Mouse (Mus musculus) erythroblast, adult 5-6 weeks (primary cell): ENCODE results near the gene Srsf2. TPM values are rescaled to one million over a fixed set of nuclear protein-coding genes. Genes with fewer than 3 reads are reported as not detected.

Experiments
- ATAC-seq: replicated peaks from 2 replicates; pipeline ENCODE4 v1.8.0; 2016; ENCODE audit warnings: moderate number of reproducible peaks, mild to moderate bottlenecking, moderate TSS enrichment, inconsistent platforms; ENCODE audit not compliant: poor library complexity, low FRiP score, severe bottlenecking
- total RNA-seq, 2 experiments: library from RNA; stranded (forward) in 1 of 2; stranded (reverse) in 1 of 2; fragments of 150-400 nt in 1 of 2; fragments of 200-764, 138-1000 nt in 1 of 2; gene quantifications; 2 replicates each; pipeline versions ENCODE4 v1.2.3 to v1.2.4; 2015 to 2017; ENCODE audit warnings: low replicate concordance in 2 of 2

The Srsf2 gene
- total RNA-seq, 2 experiments from 2014 or later, result 120 to 417 TPM

GRCm38 (mm10) chr11:116812793-116813529 lies 39.9 kb downstream of the Srsf2 start:
- no peak for ATAC-seq

GRCm38 (mm10) chr11:116810983-116811901 lies 41.7 kb downstream of the Srsf2 start:
- ATAC-seq, result no peak

- no peak for ATAC-seq
These were observed 42.4 kb downstream of the Srsf2 start for GRCm38 (mm10) chr11:116810528-116810927.

DNA sequence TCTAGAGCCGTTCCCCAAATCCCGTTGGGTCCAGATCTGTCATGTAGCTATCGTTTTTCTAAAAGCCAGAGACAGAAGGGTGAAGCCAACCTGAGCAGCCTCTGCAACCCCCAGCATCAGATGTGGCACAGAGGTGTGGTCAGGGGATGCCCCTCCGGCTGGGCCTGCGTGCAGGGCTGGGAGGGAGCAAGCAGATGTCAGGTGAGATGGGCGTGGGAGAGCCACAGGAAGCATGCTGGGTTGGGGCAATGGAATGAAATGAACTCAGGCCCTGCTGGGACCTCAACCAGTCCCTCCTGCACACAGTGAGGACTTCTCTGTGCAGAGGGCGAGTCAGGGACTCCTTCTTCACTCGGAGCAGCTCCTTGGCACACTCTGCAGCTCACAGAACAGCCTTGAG lies 43.4 kb downstream of the Srsf2 start:
- ATAC-seq, result no peak

DNA sequence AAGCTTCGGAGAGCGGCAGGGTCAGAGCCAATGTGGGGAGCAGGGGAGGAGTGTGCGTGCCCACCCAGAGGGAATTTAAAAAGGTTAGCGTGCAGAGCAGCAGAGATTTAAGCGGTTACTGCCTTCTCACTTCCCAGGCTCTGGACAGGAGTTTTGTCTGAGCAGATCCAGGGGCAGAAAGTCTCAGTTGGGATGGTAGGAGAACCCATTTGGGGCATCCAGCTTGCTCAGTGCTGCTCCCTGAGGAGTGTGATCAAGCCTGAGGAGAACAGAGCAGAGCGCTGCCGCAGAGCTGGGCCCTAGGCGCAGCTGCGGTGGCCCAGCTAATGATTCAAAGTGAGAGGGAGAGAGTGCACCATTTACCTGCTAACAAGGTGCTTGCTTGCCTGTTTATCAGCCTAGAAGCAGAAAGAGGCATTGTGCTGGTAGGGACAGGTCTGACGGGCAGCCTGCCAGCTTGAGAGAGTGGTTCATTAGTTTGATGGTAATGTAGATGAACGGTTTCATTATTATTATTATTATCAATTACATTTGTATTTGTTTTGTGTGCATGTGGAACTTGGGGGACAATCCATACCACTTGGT lies 44.0 kb downstream of the Srsf2 start:
- no peak for ATAC-seq

GRCm38 (mm10) chr11:116807938-116808606 lies 44.8 kb downstream of the Srsf2 start:
- ATAC-seq, result peak; percentile 66

- no peak for ATAC-seq
These were observed 45.4 kb downstream of the Srsf2 start for GRCm38 (mm10) chr11:116807526-116807925.

GRCm38 (mm10) chr11:116807116-116807515 lies 45.8 kb downstream of the Srsf2 start:
- ATAC-seq, result no peak

DNA sequence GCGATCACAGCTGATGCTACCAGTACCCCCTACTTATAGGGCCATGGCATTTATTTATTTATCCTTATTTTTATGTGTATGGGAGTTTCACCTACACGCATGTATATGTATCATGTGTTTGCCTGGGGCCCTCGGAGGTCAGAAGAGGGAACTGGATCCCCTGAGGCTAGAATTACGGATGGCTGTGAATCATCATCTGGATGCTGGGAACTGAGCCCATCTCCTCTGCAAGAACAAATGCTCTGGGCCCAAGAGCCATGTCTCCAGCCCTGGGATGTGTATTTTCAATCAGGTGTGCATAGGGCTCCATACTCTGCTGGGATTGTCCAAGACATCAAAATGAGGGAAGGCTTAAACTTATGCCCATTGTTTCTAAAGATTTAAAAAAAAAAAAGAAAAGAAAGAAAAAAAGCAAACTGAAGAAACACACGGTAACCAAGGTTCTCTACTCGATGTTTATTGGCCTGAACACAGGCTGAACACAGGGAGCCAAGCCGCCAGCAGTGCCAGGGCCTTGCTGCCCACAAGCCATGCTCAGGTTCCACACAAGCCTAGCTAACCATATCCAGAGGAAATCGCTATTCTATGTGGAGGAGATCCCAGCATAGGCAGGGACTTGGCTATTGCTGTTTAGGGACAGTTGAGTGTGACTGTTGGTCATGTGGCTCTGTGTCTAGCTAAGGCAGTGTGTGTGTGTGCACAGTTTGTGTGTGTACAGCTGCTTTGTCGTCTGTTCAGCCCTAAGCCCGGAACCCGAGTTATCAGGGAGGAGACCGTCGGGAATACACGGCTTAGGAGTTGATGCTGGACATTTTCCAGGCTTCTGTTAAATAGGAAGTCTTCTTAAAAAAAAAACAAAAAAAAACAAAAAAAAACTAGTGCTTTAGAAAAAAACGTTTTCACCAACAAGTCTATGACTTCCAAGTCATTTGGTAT lies 46.5 kb downstream of the Srsf2 start:
- no peak for ATAC-seq

GRCm38 (mm10) chr11:116802709-116803108 lies 50.2 kb downstream of the Srsf2 start:
- no peak for ATAC-seq

DNA sequence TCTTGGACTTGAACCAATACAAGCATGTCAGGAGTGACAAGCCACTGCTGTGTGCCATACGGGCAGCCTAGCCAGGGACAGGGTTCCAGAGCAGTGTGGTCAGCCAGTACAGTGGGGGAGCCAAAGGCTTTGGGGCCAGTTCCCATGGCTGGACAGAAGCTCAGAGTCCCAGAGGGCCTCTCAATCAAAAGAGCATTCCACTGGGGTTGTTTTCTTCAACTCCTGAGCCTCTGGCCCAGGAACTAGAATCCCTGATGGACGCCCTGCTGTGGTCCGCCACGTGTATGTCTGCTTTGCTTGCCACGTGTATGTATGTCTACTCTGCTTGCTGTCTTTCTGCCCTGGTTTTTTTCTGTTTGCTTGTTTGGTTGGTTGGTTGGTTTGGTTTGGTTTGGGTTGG lies 51.8 kb downstream of the Srsf2 start:
- no peak for ATAC-seq

Other genes starting within 250 kb of the Srsf2 start
- 2.3 and 5.0 TPM in 2 replicates for gene Rhbdf2, start 226.1 kb downstream of the Srsf2 start, total RNA-seq (2015; ENCODE audit: low replicate concordance)
- 2.8 and 3.2 TPM in 2 replicates for gene Rhbdf2, start 226.1 kb downstream of the Srsf2 start, total RNA-seq (2017; ENCODE audit: low replicate concordance)
- gene Prcd, start 199.6 kb downstream of the Srsf2 start, total RNA-seq (2015; ENCODE audit: low replicate concordance), result not detected in 2 replicates
- not detected in 2 replicates for gene Prcd, start 199.6 kb downstream of the Srsf2 start, total RNA-seq (2017; ENCODE audit: low replicate concordance)
- gene Cygb, start 198.8 kb downstream of the Srsf2 start, total RNA-seq (2015; ENCODE audit: low replicate concordance), result not detected in 2 replicates
- not detected in 2 replicates for gene Cygb, start 198.8 kb downstream of the Srsf2 start, total RNA-seq (2017; ENCODE audit: low replicate concordance)
- gene St6galnac1, start 77.6 kb downstream of the Srsf2 start, total RNA-seq (2015; ENCODE audit: low replicate concordance), result not detected in 2 replicates
- not detected in 2 replicates for gene St6galnac1, start 77.6 kb downstream of the Srsf2 start, total RNA-seq (2017; ENCODE audit: low replicate concordance)
- gene Mxra7, start 25.0 kb downstream of the Srsf2 start, total RNA-seq (2015; ENCODE audit: low replicate concordance), result 4.2 TPM in 1 of 2 replicates, not detected in the other
- gene Mxra7, start 25.0 kb downstream of the Srsf2 start, total RNA-seq (2017; ENCODE audit: low replicate concordance), result not detected in 2 replicates
- 11.3 and 11.5 TPM in 2 replicates for gene Mettl23, start 9.8 kb downstream of the Srsf2 start, total RNA-seq (2015; ENCODE audit: low replicate concordance)
- 5.4 and 15.1 TPM in 2 replicates for gene Mettl23, start 9.8 kb downstream of the Srsf2 start, total RNA-seq (2017; ENCODE audit: low replicate concordance)
- gene Jmjd6, start 9.6 kb downstream of the Srsf2 start, total RNA-seq (2015; ENCODE audit: low replicate concordance), result 12.5 and 24.2 TPM in 2 replicates
- gene Jmjd6, start 9.6 kb downstream of the Srsf2 start, total RNA-seq (2017; ENCODE audit: low replicate concordance), result 10.7 and 13.9 TPM in 2 replicates
- gene Mfsd11, start 654 bp downstream of the Srsf2 start, total RNA-seq (2015; ENCODE audit: low replicate concordance), result 9.2 and 35.0 TPM in 2 replicates
- 3.4 and 3.5 TPM in 2 replicates for gene Mfsd11, start 654 bp downstream of the Srsf2 start, total RNA-seq (2017; ENCODE audit: low replicate concordance)
- not detected in 2 replicates for gene Mgat5b, start 65.8 kb upstream of the Srsf2 start, total RNA-seq (2015; ENCODE audit: low replicate concordance)
- gene Mgat5b, start 65.8 kb upstream of the Srsf2 start, total RNA-seq (2017; ENCODE audit: low replicate concordance), result not detected in 2 replicates